Mouse (Mus musculus): ENCODE results near the gene 2810004N23Rik.

DNA sequence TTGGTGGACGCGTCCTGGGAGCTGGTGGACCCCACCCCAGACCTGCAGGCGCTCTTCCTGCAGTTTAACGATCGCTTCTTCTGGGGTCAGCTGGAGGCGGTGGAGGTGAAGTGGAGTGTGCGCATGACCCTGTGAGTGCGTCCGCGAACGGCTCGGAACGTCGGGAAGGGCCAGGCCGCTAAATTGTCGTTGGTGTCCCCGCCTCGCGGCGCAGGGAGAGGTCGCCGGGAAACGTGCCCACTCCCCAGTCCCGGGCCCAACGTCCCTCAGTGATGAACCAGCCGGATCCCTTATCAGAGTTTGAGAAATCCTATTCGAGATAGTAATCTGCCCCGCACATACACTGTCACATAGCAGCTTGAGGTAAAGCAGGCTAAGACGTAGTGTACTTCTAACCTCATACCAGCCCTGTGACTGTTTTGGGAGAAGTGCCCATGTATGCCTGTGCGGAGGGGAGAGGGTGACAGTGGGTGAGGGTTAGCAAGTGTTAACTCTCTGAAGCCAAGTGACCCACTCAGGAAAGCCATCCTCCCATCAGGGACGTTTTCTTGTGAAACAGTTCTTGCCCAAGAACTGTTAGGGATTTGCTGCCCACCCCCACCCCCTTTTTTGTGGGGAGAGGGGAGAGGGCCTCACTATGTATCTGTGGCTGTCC lies 35.5 kb upstream of the 2810004N23Rik start:
- TF ChIP-seq CTCF (IDR thresholded peaks at IDR 0.05; ENCODE audit: low read depth) = no peak
- no peak for TF ChIP-seq EP300 (IDR thresholded peaks at IDR 0.05; ENCODE audit: low read depth)

Measured in liver, embryonic 14.5 days (tissue).